Mouse (Mus musculus) CD4-positive helper T cell, adult 2 months (primary cell): ENCODE measurements around the gene Ier5l.

Source experiments
- DNase-seq: peaks from one replicate; pipeline ENCODE4 v3.0.0-alpha.2; 2012; ENCODE audit warnings: low read depth, missing footprints, low spot score

Gene Ier5l

DNA sequence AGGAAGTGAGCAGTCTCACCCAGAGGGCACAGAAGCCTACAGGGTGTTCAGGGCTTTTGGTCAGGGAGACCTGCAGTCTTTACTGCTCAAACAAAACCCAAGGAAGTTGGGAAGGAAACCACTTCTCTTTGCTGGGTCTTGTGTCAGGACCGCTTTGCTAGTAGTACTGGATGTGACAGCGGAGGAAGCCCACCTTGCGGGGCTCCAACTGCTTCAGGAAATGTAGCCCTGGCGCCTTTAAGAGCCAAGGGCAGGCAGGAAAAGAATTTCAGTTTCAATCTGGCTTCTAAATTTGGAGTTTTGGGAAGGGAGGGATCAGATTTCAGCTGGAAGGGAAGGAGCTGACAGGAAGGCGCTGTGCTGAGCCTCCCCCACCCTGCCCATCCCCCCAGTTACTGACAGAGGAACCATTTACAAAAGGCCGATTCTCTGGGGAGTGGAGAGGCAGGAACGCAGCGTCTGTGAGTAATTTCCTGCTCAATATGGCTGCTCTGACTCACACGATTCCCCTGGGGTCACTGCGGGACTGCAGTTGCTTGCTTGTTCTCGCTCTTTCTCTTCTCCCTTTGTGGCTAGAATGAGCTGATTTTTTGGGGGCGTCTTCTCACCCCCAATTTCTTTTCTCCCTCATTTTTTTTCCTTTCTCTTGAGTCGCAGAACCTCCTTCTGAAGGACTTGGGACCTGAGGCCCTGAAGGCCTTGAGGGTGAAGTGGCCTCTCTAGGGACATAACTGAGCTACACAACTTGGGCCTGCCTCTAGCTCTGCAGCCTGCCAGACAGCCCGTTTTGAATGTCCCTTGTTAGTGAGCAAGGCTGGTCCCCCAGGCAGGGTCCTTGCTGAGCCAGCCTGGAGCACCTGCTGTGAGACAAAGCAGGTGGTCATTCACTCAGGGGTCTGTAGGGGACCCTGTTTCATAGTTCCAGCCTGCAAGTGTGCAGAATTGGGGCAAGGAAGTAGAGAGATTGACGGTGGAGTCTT, 32.2 kb downstream of the Ier5l start:
- peak; percentile 79 for DNase-seq

DNA sequence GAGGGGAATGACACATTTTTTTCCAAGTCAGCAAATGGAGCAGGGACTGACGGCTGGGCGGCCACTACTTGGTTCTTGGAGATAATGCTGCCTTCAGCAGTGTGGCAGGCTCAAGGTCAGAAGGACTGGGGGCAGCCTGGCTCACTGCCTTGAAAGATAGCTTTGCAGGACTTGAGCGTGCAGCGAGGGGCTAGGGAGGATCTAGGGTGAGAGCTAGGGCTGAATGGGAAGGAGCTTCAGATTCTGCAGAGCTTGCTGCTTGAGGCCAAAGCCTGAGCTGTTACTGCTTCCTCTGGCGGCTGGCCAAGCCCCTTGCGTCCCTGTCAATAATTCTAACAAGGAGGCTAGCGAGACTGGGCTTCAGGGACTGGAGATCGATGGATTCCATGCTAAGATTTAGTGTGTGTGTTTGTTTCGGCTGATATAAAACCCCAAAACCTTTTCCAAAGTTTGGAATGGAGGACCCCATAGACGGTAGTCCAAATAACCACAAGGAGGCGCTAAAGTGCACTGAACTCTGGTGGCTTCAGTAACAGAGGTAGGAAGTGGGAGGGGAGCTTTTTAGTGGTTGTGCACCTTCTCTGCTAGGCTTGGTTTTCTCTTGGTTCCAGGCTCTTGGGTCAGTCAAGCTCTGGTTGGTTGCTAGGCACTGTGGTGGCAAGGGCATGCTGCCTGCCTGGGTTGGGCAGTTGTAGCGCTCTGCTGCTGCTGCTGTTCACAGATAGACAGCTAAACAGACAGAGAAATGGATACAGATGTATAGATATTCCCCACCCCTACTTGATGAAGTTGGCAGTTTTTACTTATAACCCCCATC, 33.1 kb downstream of the Ier5l start:
- DNase-seq, result peak; percentile 85

DNA sequence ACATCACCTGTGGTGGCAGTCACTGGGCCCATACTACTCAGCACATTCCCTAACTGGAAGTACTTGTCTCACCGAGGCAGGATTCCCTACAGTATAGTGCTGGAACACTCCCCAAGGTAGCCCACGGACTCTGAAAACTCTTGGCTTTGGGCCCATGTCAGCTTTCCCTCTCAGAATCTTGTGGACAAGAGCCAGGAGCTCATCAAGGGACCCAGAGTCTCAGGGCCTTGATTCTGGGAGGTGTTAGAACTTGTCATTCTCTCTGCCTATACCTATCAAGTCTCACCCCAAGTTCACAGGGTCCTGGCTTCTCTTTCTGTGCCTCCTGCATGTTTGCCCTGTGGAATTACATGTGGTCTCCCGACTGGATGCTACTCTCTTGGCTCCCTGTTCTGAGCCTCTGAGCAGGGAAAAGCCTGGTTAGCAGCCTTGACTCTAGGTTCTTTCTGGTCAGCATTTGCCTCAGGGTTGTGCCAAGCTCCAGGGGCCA, 33.8 kb downstream of the Ier5l start:
- DNase-seq, result no peak

DNA sequence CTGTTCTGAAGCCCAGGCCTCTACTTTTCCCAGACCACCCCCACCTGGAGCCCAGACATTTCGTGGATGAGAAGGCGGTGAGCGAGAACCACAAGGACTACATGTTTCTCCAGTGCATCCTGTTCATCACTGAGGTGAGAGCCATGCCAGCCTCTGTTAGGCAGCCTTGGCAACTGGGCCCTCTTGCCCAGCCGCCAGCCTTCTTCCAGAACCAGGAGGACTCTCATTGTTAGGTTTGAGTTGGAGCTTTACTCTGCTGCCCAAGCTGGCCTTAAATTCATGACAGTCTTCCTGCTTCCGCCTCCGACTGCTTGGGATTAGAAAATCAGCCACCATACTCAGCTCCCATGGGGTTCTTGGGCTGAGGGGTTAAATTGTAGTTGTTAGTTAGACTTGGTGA, 34.4 kb downstream of the Ier5l start:
- no peak for DNase-seq

DNA sequence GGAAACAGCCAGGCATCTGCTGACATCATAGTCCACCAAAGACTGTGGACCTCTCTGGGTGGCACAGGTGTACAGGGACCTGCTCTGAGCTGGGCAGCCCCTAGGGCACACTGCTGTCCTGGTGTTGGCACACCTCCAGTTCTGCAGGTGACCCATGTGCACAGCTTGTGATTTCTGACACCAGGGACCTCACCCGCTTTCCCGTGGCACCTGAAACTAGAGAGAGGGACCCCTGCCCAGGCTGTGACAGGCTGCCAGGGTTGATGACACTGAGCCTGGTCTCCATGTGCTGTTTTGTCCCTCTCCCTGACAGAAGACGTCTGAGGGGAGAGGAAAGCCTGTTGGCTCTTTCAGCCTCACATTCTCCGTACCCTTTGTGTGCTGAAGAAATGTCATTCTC, 36.2 kb downstream of the Ier5l start:
- no peak for DNase-seq

DNA sequence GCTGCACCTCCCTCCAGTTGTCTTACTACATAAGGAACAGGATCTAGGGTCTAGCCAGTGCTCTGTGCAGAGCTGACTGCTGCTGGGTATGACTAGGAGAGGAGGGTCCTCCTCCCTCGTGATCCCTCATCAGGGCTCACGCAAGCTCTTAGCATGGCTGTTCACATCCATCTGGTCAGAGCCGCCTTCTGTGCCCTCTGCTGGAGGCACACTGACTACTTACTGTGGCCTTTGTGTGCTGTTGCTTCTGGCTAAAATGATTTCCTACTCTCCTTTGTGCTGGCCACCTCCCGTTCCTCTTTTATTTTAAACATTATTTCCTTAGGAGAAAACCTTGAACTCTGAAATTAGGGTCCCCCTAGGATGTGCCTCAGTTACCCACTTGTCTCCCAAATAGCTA, 37.2 kb downstream of the Ier5l start:
- DNase-seq, result no peak

DNA sequence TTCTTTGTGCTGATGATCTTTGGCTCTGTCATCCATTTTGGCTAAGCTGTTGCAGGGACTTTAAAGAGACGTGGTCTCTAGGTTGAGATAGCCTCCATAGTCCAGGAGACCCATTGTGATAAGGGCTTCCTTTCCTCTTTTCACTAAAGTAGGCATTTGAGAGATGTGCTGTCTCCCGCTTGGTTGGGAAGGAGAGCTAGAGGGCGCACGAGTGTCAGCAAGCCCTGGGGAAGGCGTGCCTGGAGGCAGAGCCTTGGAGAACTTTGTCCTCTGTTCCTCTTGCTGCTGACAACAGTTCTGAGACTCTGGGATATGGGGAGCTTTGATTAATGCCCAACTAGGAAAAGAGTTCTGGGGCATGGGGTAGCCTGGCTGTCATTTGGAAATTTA, 37.9 kb downstream of the Ier5l start:
- no peak for DNase-seq

DNA sequence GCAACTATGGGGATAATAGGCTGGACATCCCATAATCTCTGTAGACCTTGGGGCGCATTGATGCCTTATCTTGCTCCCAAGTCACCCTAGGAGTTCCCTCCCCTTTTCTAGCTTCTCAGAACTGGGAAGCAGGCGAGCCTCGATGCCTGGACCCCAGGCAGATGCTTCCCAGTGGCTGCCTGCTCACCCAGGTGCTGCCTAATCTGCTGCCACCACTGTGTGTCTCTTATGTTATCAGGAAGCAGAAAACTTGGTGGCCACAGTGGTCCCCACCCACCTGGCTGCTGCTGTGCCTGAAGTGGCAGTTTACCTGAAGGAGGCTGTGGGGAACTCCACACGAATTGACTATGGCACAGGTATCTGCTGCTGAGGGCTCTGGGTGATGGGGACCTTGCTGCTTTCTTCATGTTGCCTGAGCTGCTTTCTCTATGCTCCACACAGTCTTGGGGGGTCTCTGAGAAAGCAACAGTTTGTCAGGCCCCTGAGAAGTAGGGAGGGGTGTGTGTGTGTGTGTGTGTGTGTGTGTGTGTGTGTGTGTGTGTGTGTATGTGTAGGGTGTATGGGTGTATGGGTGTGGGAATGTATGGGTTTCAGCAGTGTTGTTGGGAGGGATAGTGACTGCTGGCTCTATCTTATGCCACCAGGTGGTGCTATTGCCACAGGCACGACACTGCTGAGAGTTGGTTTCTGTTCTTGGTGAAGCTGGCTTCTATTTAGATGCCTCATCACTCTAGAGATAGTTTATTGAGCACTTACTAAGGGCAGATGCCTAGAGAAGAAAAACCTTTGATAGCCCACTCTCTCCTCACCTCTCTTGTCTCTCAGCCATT, 38.5 kb downstream of the Ier5l start:
- DNase-seq, result peak; percentile 77

DNA sequence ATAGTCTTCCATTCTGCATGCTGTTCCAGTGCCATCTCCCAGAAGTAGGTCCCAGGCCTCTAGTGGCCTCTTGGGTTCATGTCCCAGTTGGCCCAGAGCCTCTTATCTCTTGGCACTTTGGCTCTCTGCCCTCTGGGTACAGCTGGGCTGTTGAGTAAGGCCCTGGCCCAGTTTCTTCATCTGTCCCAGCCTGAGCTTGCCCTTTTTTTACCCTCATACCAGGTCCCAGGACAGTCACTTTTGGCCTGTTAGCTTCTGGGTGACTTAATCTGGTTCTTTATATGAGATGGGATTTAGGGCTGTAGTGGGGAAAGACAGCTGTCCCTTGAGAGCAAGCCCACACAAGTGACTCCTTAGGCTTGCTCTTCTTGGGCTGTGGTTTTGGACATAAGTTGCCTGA, 44.9 kb downstream of the Ier5l start:
- no peak for DNase-seq
